Mouse (Mus musculus): Measurements from ENCODE around the gene Myo15b. TPM values are rescaled to one million over a fixed set of nuclear protein-coding genes. Genes with fewer than 3 reads are reported as not detected.

The Myo15b gene
- polyA plus RNA-seq, 1 experiment from 2014 or later = 0.89 TPM

GRCm38 (mm10) chr11:115920110-115920818 is 62.1 kb downstream of the Myo15b start:
- Histone ChIP-seq H3K9me3 (ENCODE audit: control insufficient read depth, low read length) (no peaks in the 10 kb centered on the region), H3K4me1 (replicated peaks; ENCODE audit: control insufficient read depth, insufficient read depth, low read length) (0 out of 2 replicates have a peak, but pooled peaks cover 2% of the 10 kb centered on the region), H3K27me3 (replicated peaks; ENCODE audit: control insufficient read depth, insufficient read depth, low read length) (no peaks in the 10 kb centered on the region), H3K4me3 (ENCODE audit: low read depth, low read length) (no peak overlapping the region), H3K9ac (ENCODE audit: low read depth, low read length) (no peak overlapping the region), H3K27ac (ENCODE audit: low read depth, low read length) (no peak overlapping the region), H3K36me3 (ENCODE audit: control insufficient read depth, insufficient read depth, low read length) (peaks cover 21% of the 10 kb centered on the region), H3K4me2 (no peak overlapping the region)
- DNase-seq (ENCODE audit: low spot score) (no peak), ATAC-seq (replicated peaks; ENCODE audit: low FRiP score) (peak; percentile 68)
- 44% methylated on average over 6 of the region's 6 CpGs for WGBS

- Histone ChIP-seq H3K36me3 (ENCODE audit: control insufficient read depth, insufficient read depth, low read length) (peaks cover 9% of the 10 kb centered on the region), H3K9me3 (ENCODE audit: control insufficient read depth, low read length) (no peaks in the 10 kb centered on the region), H3K4me1 (replicated peaks; ENCODE audit: control insufficient read depth, insufficient read depth, low read length) (0 out of 2 replicates have a peak, but pooled peaks cover under 1% of the 10 kb centered on the region), H3K27me3 (replicated peaks; ENCODE audit: control insufficient read depth, insufficient read depth, low read length) (no peaks in the 10 kb centered on the region), H3K27ac (ENCODE audit: low read depth, low read length) (no peak overlapping the region), H3K9ac (ENCODE audit: low read depth, low read length) (no peak overlapping the region), H3K4me3 (ENCODE audit: low read depth, low read length) (no peak overlapping the region), H3K4me2 (no peak overlapping the region)
- WGBS = 94% methylated on average over 1 of the region's 1 CpGs
- DNase-seq (ENCODE audit: low spot score) (no peak), ATAC-seq (replicated peaks; ENCODE audit: low FRiP score) (no peak)
Measured at GRCm38 (mm10) chr11:115921986-115922385, 63.8 kb downstream of the Myo15b start.

GRCm38 (mm10) chr11:115929031-115929430 is 70.8 kb downstream of the Myo15b start:
- Histone ChIP-seq H3K36me3 (ENCODE audit: control insufficient read depth, insufficient read depth, low read length) (no peaks in the 10 kb centered on the region), H3K27me3 (replicated peaks; ENCODE audit: control insufficient read depth, insufficient read depth, low read length) (no peaks in the 10 kb centered on the region), H3K4me2 (no peak overlapping the region), H3K27ac (ENCODE audit: low read depth, low read length) (no peak overlapping the region), H3K9me3 (ENCODE audit: control insufficient read depth, low read length) (no peaks in the 10 kb centered on the region), H3K4me3 (ENCODE audit: low read depth, low read length) (no peak overlapping the region), H3K4me1 (replicated peaks; ENCODE audit: control insufficient read depth, insufficient read depth, low read length) (peaks cover 9% of the 10 kb centered on the region), H3K9ac (ENCODE audit: low read depth, low read length) (no peak overlapping the region)
- ATAC-seq (replicated peaks; ENCODE audit: low FRiP score) (no peak), DNase-seq (ENCODE audit: low spot score) (no peak)
- 82% methylated on average over 8 of the region's 8 CpGs for WGBS

GRCm38 (mm10) chr11:115929818-115930217 is 71.6 kb downstream of the Myo15b start:
- Histone ChIP-seq H3K9ac (ENCODE audit: low read depth, low read length) (no peak overlapping the region), H3K4me3 (ENCODE audit: low read depth, low read length) (no peak overlapping the region), H3K4me1 (replicated peaks; ENCODE audit: control insufficient read depth, insufficient read depth, low read length) (peaks cover 17% of the 10 kb centered on the region), H3K27ac (ENCODE audit: low read depth, low read length) (no peak overlapping the region; the same call in 1 of the 2 replicates), H3K4me2 (no peak overlapping the region), H3K27me3 (replicated peaks; ENCODE audit: control insufficient read depth, insufficient read depth, low read length) (no peaks in the 10 kb centered on the region), H3K36me3 (ENCODE audit: control insufficient read depth, insufficient read depth, low read length) (no peaks in the 10 kb centered on the region), H3K9me3 (ENCODE audit: control insufficient read depth, low read length) (no peaks in the 10 kb centered on the region)
- DNase-seq (ENCODE audit: low spot score) (no peak), ATAC-seq (replicated peaks; ENCODE audit: low FRiP score) (no peak)
- 66% methylated on average over 3 of the region's 3 CpGs for WGBS

GRCm38 (mm10) chr11:115931235-115931634 is 73.0 kb downstream of the Myo15b start:
- Histone ChIP-seq H3K36me3 (ENCODE audit: control insufficient read depth, insufficient read depth, low read length) (no peaks in the 10 kb centered on the region; the same call in 1 of the 2 replicates), H3K4me3 (ENCODE audit: low read depth, low read length) (no peak overlapping the region), H3K4me1 (replicated peaks; ENCODE audit: control insufficient read depth, insufficient read depth, low read length) (peaks cover 17% of the 10 kb centered on the region), H3K4me2 (no peak overlapping the region), H3K9me3 (ENCODE audit: control insufficient read depth, low read length) (no peaks in the 10 kb centered on the region), H3K27ac (ENCODE audit: low read depth, low read length) (no peak overlapping the region), H3K27me3 (replicated peaks; ENCODE audit: control insufficient read depth, insufficient read depth, low read length) (no peaks in the 10 kb centered on the region), H3K9ac (ENCODE audit: low read depth, low read length) (no peak overlapping the region)
- WGBS = 62% methylated on average over 3 of the region's 3 CpGs
- no peak for ATAC-seq (replicated peaks; ENCODE audit: low FRiP score)
- no peak for DNase-seq (ENCODE audit: low spot score)

GRCm38 (mm10) chr11:115933108-115933746 is 75.0 kb downstream of the Myo15b start, which contains the start of the genes Sap30bp and Recql5:
TSS of gene Sap30bp (plus strand) at chr11:115933282.
TSS of gene Recql5 (minus strand) at chr11:115933477.
- Histone ChIP-seq H3K4me3 (ENCODE audit: low read depth, low read length) (peak within 1 kb of the TSS; percentile 88), H3K4me2 (peak within 1 kb of the TSS; percentile 96), H3K27me3 (replicated peaks; ENCODE audit: control insufficient read depth, insufficient read depth, low read length) (no peaks in the 10 kb centered on the region), H3K36me3 (ENCODE audit: control insufficient read depth, insufficient read depth, low read length) (peaks cover under 1% of the 10 kb centered on the region; the same call in 1 of the 2 replicates), H3K9me3 (ENCODE audit: control insufficient read depth, low read length) (no peaks in the 10 kb centered on the region), H3K9ac (ENCODE audit: low read depth, low read length) (peak within 1 kb of the TSS; percentile 78), H3K27ac (ENCODE audit: low read depth, low read length) (no peak within 1 kb of the TSS; the same call in 1 of the 2 replicates), H3K4me1 (replicated peaks; ENCODE audit: control insufficient read depth, insufficient read depth, low read length) (peaks cover 17% of the 10 kb centered on the region)
- ATAC-seq (replicated peaks; ENCODE audit: low FRiP score) (peak; percentile 98), DNase-seq (ENCODE audit: low spot score) (peak; percentile 98)
- WGBS = under 1% methylated on average over 28 of the region's 28 CpGs

GRCm38 (mm10) chr11:115933747-115934110 is 75.5 kb downstream of the Myo15b start:
- peak overlapping the region; percentile 78 for H3K9ac ChIP-seq (ENCODE audit: low read depth, low read length)
- under 1% methylated on average over 16 of the region's 16 CpGs for WGBS
- H3K9me3 ChIP-seq (ENCODE audit: control insufficient read depth, low read length) = no peaks in the 10 kb centered on the region
- peaks cover 3% of the 10 kb centered on the region; the same call in 1 of the 2 replicates for H3K36me3 ChIP-seq (ENCODE audit: control insufficient read depth, insufficient read depth, low read length)
- no peaks in the 10 kb centered on the region for H3K27me3 ChIP-seq (replicated peaks; ENCODE audit: control insufficient read depth, insufficient read depth, low read length)
- DNase-seq (ENCODE audit: low spot score) (no peak), ATAC-seq (replicated peaks; ENCODE audit: low FRiP score) (peak; percentile 39)
- H3K4me3 ChIP-seq (ENCODE audit: low read depth, low read length) = peak overlapping the region; percentile 88
- H3K27ac ChIP-seq (ENCODE audit: low read depth, low read length) = no peak overlapping the region
- H3K4me1 ChIP-seq (replicated peaks; ENCODE audit: control insufficient read depth, insufficient read depth, low read length) = peaks cover 17% of the 10 kb centered on the region
- peak overlapping the region; percentile 96 for H3K4me2 ChIP-seq

GRCm38 (mm10) chr11:115939690-115940329 is 81.6 kb downstream of the Myo15b start:
- Histone ChIP-seq H3K4me2 (no peak overlapping the region), H3K9me3 (ENCODE audit: control insufficient read depth, low read length) (no peaks in the 10 kb centered on the region), H3K36me3 (ENCODE audit: control insufficient read depth, insufficient read depth, low read length) (peaks cover 15% of the 10 kb centered on the region), H3K4me1 (replicated peaks; ENCODE audit: control insufficient read depth, insufficient read depth, low read length) (peaks cover under 1% of the 10 kb centered on the region), H3K4me3 (ENCODE audit: low read depth, low read length) (no peak overlapping the region), H3K27me3 (replicated peaks; ENCODE audit: control insufficient read depth, insufficient read depth, low read length) (no peaks in the 10 kb centered on the region), H3K9ac (ENCODE audit: low read depth, low read length) (no peak overlapping the region), H3K27ac (ENCODE audit: low read depth, low read length) (no peak overlapping the region)
- ATAC-seq (replicated peaks; ENCODE audit: low FRiP score) (no peak), DNase-seq (ENCODE audit: low spot score) (peak; percentile 43)
- 37% methylated on average over 6 of the region's 6 CpGs for WGBS

All from liver, embryonic 11.5 days (tissue).